Mouse (Mus musculus) liver, embryonic 14.5 days (tissue): Measurements from ENCODE around the gene Ghitm. TPM values are rescaled to one million over a fixed set of nuclear protein-coding genes. Genes with fewer than 3 reads are reported as not detected.

Experiments
- ATAC-seq: fragments of 200-750 bp; cut with Nextera tagmentation; 2 replicates; pipeline ENCODE4 v1.8.0; 2017; ENCODE audit warnings: moderate number of reproducible peaks, mild to moderate bottlenecking, moderate library complexity; ENCODE audit not compliant: insufficient read depth
- DNase-seq, 3 experiments: peaks; one replicate each; pipeline ENCODE4 v3.0.0-alpha.2; 2012 to 2013; ENCODE audit warnings: low read depth in 3 of 3, low spot score in 3 of 3
- H3K27ac ChIP-seq: fragments of 300-500 bp; sonication (generic); 2 replicates; pipeline ENCODE4 v1.5.1; 2014; ENCODE audit warnings: moderate library complexity, mild to moderate bottlenecking, control low read depth, inconsistent platforms
- H3K27me3 ChIP-seq: fragments of 300-500 bp; sonication (generic); 2 replicates; pipeline ENCODE4 v1.6.1; 2014; ENCODE audit warnings: mild to moderate bottlenecking, low read length, moderate library complexity; ENCODE audit not compliant: control insufficient read depth, insufficient read depth
- H3K36me3 ChIP-seq: fragments of 300-500 bp; sonication (generic); replicated peaks from 2 replicates; pipeline ENCODE4 v1.6.1; 2014; ENCODE audit warnings: low read depth; ENCODE audit not compliant: control insufficient read depth, insufficient read depth
- H3K4me1 ChIP-seq, 2 experiments: fragments of 200-500 bp in 1 of 2; fragments of 300-500 bp in 1 of 2; sonication (generic) in 1 of 2; replicated peaks; 2 replicates each; pipeline ENCODE4 v1.6.1; 2012 to 2014; ENCODE audit warnings: antibody characterized with exemption in 1 of 2, inconsistent platforms in 1 of 2, low read length in 1 of 2; ENCODE audit not compliant: control insufficient read depth in 2 of 2, insufficient read depth in 2 of 2
- H3K4me2 ChIP-seq: fragments of 300-500 bp; sonication (generic); 2 replicates; pipeline ENCODE4 v1.6.1; 2014; ENCODE audit warnings: low read depth, mild to moderate bottlenecking, control low read depth, moderate library complexity
- H3K4me3 ChIP-seq, 2 experiments: fragments of 200-500 bp in 1 of 2; fragments of 300-500 bp in 1 of 2; sonication (generic) in 1 of 2; 2 replicates each; pipeline ENCODE4 v1.5.1; 2012 to 2014; ENCODE audit warnings: low read depth in 2 of 2, low read length in 2 of 2, mild to moderate bottlenecking in 2 of 2, control low read depth in 1 of 2, inconsistent platforms in 1 of 2, moderate library complexity in 1 of 2; ENCODE audit not compliant: insufficient read depth in 1 of 2
- H3K9ac ChIP-seq: fragments of 300-500 bp; sonication (generic); replicated peaks from 2 replicates; pipeline ENCODE4 v1.6.1; 2014; ENCODE audit warnings: mild to moderate bottlenecking, control low read depth, moderate library complexity
- H3K9me3 ChIP-seq: fragments of 300-500 bp; sonication (generic); 2 replicates; pipeline ENCODE4 v1.6.1; 2016; ENCODE audit warnings: low read length, mixed read lengths; ENCODE audit not compliant: control insufficient read depth
- CTCF ChIP-seq: IDR thresholded peaks from 2 replicates; pipeline ENCODE4 v1.5.1; 2016; ENCODE audit warnings: antibody characterized with exemption, low read depth, control low read depth
- EP300 ChIP-seq: IDR thresholded peaks from 2 replicates; pipeline ENCODE4 v1.6.1; 2016; ENCODE audit warnings: antibody characterized with exemption, low read depth
- WGBS: fragments of 180-500 bp; shearing (Covaris S2); extraction: QIAGEN DNeasy Blood & Tissue Kit; methylation state at CpG from one replicate; pipeline ENCODE4 v1.1.7; 2014; ENCODE audit not compliant: insufficient replicate concordance; 5-methylcytosine and 5-hydroxymethylcytosine counted together
- polyA plus RNA-seq, 2 experiments: library from polyadenylated mRNA; depleted of rRNA in 1 of 2; stranded (reverse) in 1 of 2; unstranded in 1 of 2; fragments of >200 nt; fragmentation: Nextera tagmentation in 1 of 2; extraction: Ambion mirVana in 1 of 2; gene quantifications; 2 replicates each; pipeline versions ENCODE4 v1.2.1 to v1.2.3; 2012 to 2014

Ghitm gene
- polyA plus RNA-seq, 2 experiments = 88.4 to 231 TPM

GRCm38 (mm10) chr14:37094436-37094835 lies 40.6 kb downstream of the Ghitm start:
- H3K4me1 ChIP-seq = no peaks in the 10 kb centered on the region
- H3K27me3 ChIP-seq = peaks cover 11% of the 10 kb centered on the region
- no peak for ATAC-seq
- no peaks in the 10 kb centered on the region for H3K9me3 ChIP-seq
- WGBS = 69% methylated on average over 6 of the region's 6 CpGs
- H3K36me3 ChIP-seq = no peaks in the 10 kb centered on the region
- no peak for DNase-seq
- no peak overlapping the region for H3K4me3 ChIP-seq
- TF ChIP-seq CTCF (no peak), EP300 (no peak)
- H3K9ac ChIP-seq = no peak overlapping the region
- H3K4me2 ChIP-seq = no peak overlapping the region
- no peak overlapping the region for H3K27ac ChIP-seq

- WGBS = 24% methylated on average over 4 of the region's 4 CpGs
- DNase-seq = no peak
Observed at GRCm38 (mm10) chr14:37083755-37084154, 51.3 kb downstream of the Ghitm start.

DNA sequence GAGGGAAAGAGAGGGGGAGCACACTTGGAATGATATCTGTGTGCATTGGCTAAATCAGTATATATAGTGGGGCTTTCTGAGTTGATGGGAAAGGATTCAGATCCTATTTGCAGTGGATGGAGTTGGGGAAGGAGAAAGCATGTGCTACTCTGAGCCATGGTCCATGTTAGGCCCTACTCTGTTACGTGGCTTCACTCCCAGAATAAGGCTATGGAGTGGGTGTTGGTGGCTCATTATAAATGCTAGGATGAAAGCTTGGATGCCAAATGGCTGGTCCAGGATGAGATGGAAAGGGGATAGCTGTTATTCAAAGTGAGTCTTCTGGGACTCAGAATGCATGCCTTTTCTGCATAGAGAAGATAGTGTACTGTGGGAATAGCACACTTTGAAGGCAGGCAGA lies 54.3 kb downstream of the Ghitm start:
- Histone ChIP-seq H3K9ac (no peak overlapping the region), H3K9me3 (no peaks in the 10 kb centered on the region), H3K27ac (no peak overlapping the region), H3K36me3 (no peaks in the 10 kb centered on the region), H3K4me2 (no peak overlapping the region), H3K27me3 (no peaks in the 10 kb centered on the region), H3K4me3 (no peak overlapping the region), H3K4me1 (no peaks in the 10 kb centered on the region)
- no peak for DNase-seq
- 59% methylated on average over 1 of the region's 1 CpGs for WGBS
- TF ChIP-seq CTCF = no peak
- TF ChIP-seq EP300 = no peak
- ATAC-seq = no peak

More at GRCm38 (mm10) chr14:37083755-37084154, 51.3 kb downstream of the Ghitm start:
- ATAC-seq = no peak
- Histone ChIP-seq H3K9ac (no peak overlapping the region), H3K4me1 (no peaks in the 10 kb centered on the region), H3K27me3 (no peaks in the 10 kb centered on the region), H3K4me2 (no peak overlapping the region), H3K4me3 (no peak overlapping the region), H3K9me3 (no peaks in the 10 kb centered on the region), H3K36me3 (no peaks in the 10 kb centered on the region), H3K27ac (no peak overlapping the region)
- TF ChIP-seq CTCF (no peak), EP300 (no peak)

Other genes starting within 250 kb of the Ghitm start
- gene Ccser2, start 166.5 kb downstream of the Ghitm start, polyA plus RNA-seq (2012; rRNA removed) = 1.5 and 1.6 TPM in 2 replicates
- gene Ccser2, start 166.5 kb downstream of the Ghitm start, polyA plus RNA-seq (2014; fragmentation: Nextera tagmentation; extraction: Ambion mirVana) = 4.1 and 5.0 TPM in 2 replicates
- gene Rgr, start 86.3 kb downstream of the Ghitm start, polyA plus RNA-seq (2012; rRNA removed) = not detected in 2 replicates
- not detected in 2 replicates for gene Rgr, start 86.3 kb downstream of the Ghitm start, polyA plus RNA-seq (2014; fragmentation: Nextera tagmentation; extraction: Ambion mirVana)
- not detected in 2 replicates for gene Lrit1, start 80.4 kb downstream of the Ghitm start, polyA plus RNA-seq (2012; rRNA removed)
- not detected in 2 replicates for gene Lrit1, start 80.4 kb downstream of the Ghitm start, polyA plus RNA-seq (2014; fragmentation: Nextera tagmentation; extraction: Ambion mirVana)
- gene Lrit2, start 67.3 kb downstream of the Ghitm start, polyA plus RNA-seq (2012; rRNA removed) = not detected in 2 replicates
- gene Lrit2, start 67.3 kb downstream of the Ghitm start, polyA plus RNA-seq (2014; fragmentation: Nextera tagmentation; extraction: Ambion mirVana) = not detected in 2 replicates
- 0.02 TPM in 2 replicates for gene Cdhr1, start 36.9 kb downstream of the Ghitm start, polyA plus RNA-seq (2012; rRNA removed)
- gene Cdhr1, start 36.9 kb downstream of the Ghitm start, polyA plus RNA-seq (2014; fragmentation: Nextera tagmentation; extraction: Ambion mirVana) = not detected in 2 replicates
- gene 2610528A11Rik, start 21.2 kb downstream of the Ghitm start, polyA plus RNA-seq (2012; rRNA removed) = 0.35 and 0.54 TPM in 2 replicates
- not detected in 2 replicates for gene 2610528A11Rik, start 21.2 kb downstream of the Ghitm start, polyA plus RNA-seq (2014; fragmentation: Nextera tagmentation; extraction: Ambion mirVana)